Mouse (Mus musculus) lung, embryonic 15.5 days (tissue): ENCODE measurements around the gene Pld1. TPM values are rescaled to one million over a fixed set of nuclear protein-coding genes. Genes with fewer than 3 reads are reported as not detected.

ENCODE experiments used
- ATAC-seq: fragments of 200-750 bp; cut with Nextera tagmentation; 2 replicates; pipeline ENCODE4 v1.8.0; 2017; ENCODE audit warnings: moderate number of reproducible peaks, borderline replicate concordance; ENCODE audit not compliant: low FRiP score, low TSS enrichment; ENCODE audit errors: extremely low read depth
- H3K27ac ChIP-seq: fragments of 300-500 bp; sonication (generic); 2 replicates; pipeline ENCODE4 v1.5.1; 2015; ENCODE audit warnings: moderate library complexity, mild to moderate bottlenecking, inconsistent platforms
- H3K27me3 ChIP-seq: fragments of 300-500 bp; sonication (generic); 2 replicates; pipeline ENCODE4 v1.6.1; 2015; ENCODE audit warnings: inconsistent platforms
- H3K36me3 ChIP-seq: fragments of 300-500 bp; sonication (generic); 2 replicates; pipeline ENCODE4 v1.6.1; 2015; ENCODE audit warnings: inconsistent platforms
- H3K4me1 ChIP-seq: fragments of 300-500 bp; sonication (generic); 2 replicates; pipeline ENCODE4 v1.6.1; 2015; ENCODE audit warnings: inconsistent platforms
- H3K4me2 ChIP-seq: fragments of 300-500 bp; sonication (generic); 2 replicates; pipeline ENCODE4 v1.6.1; 2015; ENCODE audit warnings: inconsistent platforms, mild to moderate bottlenecking, moderate library complexity
- H3K4me3 ChIP-seq: fragments of 300-500 bp; sonication (generic); 2 replicates; pipeline ENCODE4 v1.5.1; 2015; ENCODE audit warnings: mild to moderate bottlenecking, inconsistent platforms
- H3K9ac ChIP-seq: fragments of 300-500 bp; sonication (generic); 2 replicates; pipeline ENCODE4 v1.6.1; 2015; ENCODE audit warnings: inconsistent platforms
- H3K9me3 ChIP-seq: fragments of 300-500 bp; sonication (generic); 2 replicates; pipeline ENCODE4 v1.6.1; 2016; ENCODE audit warnings: inconsistent platforms
- WGBS: fragments of 180-500 bp; shearing (Covaris S2); methylation state at CpG from one replicate; pipeline ENCODE4 v1.1.7; 2015; 5-methylcytosine and 5-hydroxymethylcytosine counted together
- polyA plus RNA-seq: library from polyadenylated mRNA; unstranded; fragments of >200 nt; fragmentation: Nextera tagmentation; extraction: Ambion mirVana; gene quantifications from 2 replicates; pipeline ENCODE4 v1.2.1, GENCODE M21; 2015

Pld1 gene
- polyA plus RNA-seq, 1 experiment from 2014 or later: 9.0 TPM

GRCm38 (mm10) chr3:27978030-27978723 is 39.7 kb downstream of the Pld1 start:
- no peak for ATAC-seq
- H3K4me3 ChIP-seq: no peak overlapping the region
- no peaks in the 10 kb centered on the region for H3K36me3 ChIP-seq
- no peak overlapping the region for H3K27ac ChIP-seq
- peaks cover 4% of the 10 kb centered on the region; the same call in 1 of the 2 replicates for H3K4me1 ChIP-seq
- H3K27me3 ChIP-seq: no peaks in the 10 kb centered on the region
- WGBS: 60% methylated on average over 9 of the region's 9 CpGs
- no peak overlapping the region for H3K4me2 ChIP-seq
- H3K9ac ChIP-seq: no peak overlapping the region
- no peaks in the 10 kb centered on the region for H3K9me3 ChIP-seq

GRCm38 (mm10) chr3:27981591-27981990 is 43.1 kb downstream of the Pld1 start:
- ATAC-seq: no peak
- H3K27me3 ChIP-seq: no peaks in the 10 kb centered on the region
- H3K4me3 ChIP-seq: no peak overlapping the region
- H3K4me1 ChIP-seq: peaks cover 9% of the 10 kb centered on the region; the same call in 1 of the 2 replicates
- no peak overlapping the region for H3K9ac ChIP-seq
- H3K36me3 ChIP-seq: no peaks in the 10 kb centered on the region
- H3K9me3 ChIP-seq: no peaks in the 10 kb centered on the region
- H3K4me2 ChIP-seq: no peak overlapping the region
- no peak overlapping the region for H3K27ac ChIP-seq
- 54% methylated on average over 4 of the region's 4 CpGs for WGBS

DNA sequence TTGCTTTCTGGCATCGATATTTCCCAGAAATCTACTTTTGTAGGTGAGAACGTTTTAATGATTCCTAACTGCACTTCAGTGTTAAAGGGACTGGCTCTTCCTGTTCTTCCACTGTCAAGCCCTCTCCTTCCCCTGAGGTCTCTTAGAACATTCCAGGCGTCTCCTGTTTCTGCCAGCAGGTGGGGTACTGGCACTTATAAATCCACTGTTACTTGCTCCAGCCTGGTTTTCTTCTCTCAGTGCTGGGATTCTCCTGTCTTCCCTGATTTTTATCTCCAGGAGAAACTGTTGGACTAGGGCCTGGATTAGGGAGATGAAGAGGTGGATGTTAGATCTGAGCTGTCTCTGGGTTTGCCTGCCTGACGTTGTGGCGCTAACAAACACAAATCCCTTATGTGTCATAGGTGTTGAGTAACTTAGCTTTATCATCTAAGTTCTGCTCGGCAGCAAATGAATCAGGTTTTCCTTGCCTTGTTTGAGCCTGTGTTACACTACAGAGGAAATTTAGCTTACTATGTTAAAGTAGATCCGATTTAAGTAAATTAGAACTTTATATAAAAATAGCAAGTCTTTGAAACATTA is 44.0 kb downstream of the Pld1 start:
- ATAC-seq: no peak
- Histone ChIP-seq H3K4me1 (peaks cover 12% of the 10 kb centered on the region), H3K9me3 (no peaks in the 10 kb centered on the region), H3K9ac (no peak overlapping the region), H3K4me2 (no peak overlapping the region), H3K27me3 (no peaks in the 10 kb centered on the region), H3K27ac (no peak overlapping the region), H3K36me3 (no peaks in the 10 kb centered on the region), H3K4me3 (no peak overlapping the region)
- 31% methylated on average over 7 of the region's 7 CpGs for WGBS

GRCm38 (mm10) chr3:27983274-27983673 is 44.8 kb downstream of the Pld1 start:
- Histone ChIP-seq H3K27ac (peak overlapping the region; percentile 74; the same call in 1 of the 2 replicates), H3K9ac (no peak overlapping the region), H3K4me2 (no peak overlapping the region), H3K4me3 (no peak overlapping the region), H3K4me1 (peaks cover 19% of the 10 kb centered on the region), H3K36me3 (no peaks in the 10 kb centered on the region), H3K27me3 (no peaks in the 10 kb centered on the region), H3K9me3 (no peaks in the 10 kb centered on the region)
- no peak for ATAC-seq
- WGBS: 61% methylated on average over 2 of the region's 2 CpGs

DNA sequence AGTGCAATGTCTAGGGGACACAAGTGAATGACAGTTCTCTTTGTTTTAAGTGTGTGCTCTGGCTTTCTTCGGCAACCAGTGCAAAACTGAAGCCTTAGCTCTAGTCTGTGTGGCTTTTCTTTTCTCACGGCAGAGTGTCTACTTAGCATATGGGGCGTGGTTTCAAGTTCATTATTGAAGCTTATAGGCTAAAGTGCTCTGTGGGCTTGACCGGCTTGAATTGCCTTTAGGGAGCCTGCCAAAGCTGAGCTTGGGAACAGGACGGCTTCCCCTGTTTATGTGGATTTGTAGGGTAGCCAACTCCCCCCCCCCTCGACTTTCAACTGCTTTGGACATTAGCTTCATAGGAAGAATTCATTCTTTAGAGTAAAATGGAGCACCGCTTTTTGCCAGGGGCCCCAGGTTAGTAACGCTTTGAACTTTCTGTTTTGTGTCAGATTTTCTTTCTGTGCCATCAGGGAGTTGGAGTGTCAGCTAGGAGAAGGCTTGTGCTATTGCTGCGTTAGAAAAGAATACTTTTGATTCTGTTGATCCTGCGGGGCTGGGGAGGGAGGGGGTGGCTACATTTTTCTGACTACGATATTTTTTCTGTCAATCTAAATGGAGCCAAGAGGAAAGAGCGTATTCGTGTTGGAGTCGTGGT is 45.6 kb downstream of the Pld1 start:
- no peaks in the 10 kb centered on the region for H3K9me3 ChIP-seq
- H3K27me3 ChIP-seq: no peaks in the 10 kb centered on the region
- H3K27ac ChIP-seq: peak overlapping the region; percentile 74
- peak overlapping the region; percentile 39 for H3K4me3 ChIP-seq
- 7% methylated on average over 14 of the region's 14 CpGs for WGBS
- no peaks in the 10 kb centered on the region for H3K36me3 ChIP-seq
- H3K4me1 ChIP-seq: peaks cover 23% of the 10 kb centered on the region
- H3K9ac ChIP-seq: peak overlapping the region; percentile 33
- peak overlapping the region; percentile 52 for H3K4me2 ChIP-seq
- ATAC-seq: peak; percentile 97

- Histone ChIP-seq H3K4me1 (peaks cover 29% of the 10 kb centered on the region), H3K4me3 (peak overlapping the region; percentile 39), H3K27me3 (no peaks in the 10 kb centered on the region), H3K36me3 (no peaks in the 10 kb centered on the region), H3K4me2 (peak overlapping the region; percentile 52), H3K9ac (peak overlapping the region; percentile 33), H3K27ac (peak overlapping the region; percentile 74), H3K9me3 (no peaks in the 10 kb centered on the region)
- WGBS: 54% methylated on average over 4 of the region's 4 CpGs
- no peak for ATAC-seq
Measured at GRCm38 (mm10) chr3:27984620-27985019, 46.1 kb downstream of the Pld1 start.

- Histone ChIP-seq H3K4me1 (peaks cover 29% of the 10 kb centered on the region), H3K27me3 (no peaks in the 10 kb centered on the region), H3K9me3 (no peaks in the 10 kb centered on the region), H3K4me2 (no peak overlapping the region), H3K27ac (no peak overlapping the region), H3K36me3 (no peaks in the 10 kb centered on the region), H3K9ac (no peak overlapping the region), H3K4me3 (no peak overlapping the region)
- WGBS: 96% methylated on average over 5 of the region's 5 CpGs
- ATAC-seq: no peak
Measured at GRCm38 (mm10) chr3:27985344-27985743, 46.8 kb downstream of the Pld1 start.

DNA sequence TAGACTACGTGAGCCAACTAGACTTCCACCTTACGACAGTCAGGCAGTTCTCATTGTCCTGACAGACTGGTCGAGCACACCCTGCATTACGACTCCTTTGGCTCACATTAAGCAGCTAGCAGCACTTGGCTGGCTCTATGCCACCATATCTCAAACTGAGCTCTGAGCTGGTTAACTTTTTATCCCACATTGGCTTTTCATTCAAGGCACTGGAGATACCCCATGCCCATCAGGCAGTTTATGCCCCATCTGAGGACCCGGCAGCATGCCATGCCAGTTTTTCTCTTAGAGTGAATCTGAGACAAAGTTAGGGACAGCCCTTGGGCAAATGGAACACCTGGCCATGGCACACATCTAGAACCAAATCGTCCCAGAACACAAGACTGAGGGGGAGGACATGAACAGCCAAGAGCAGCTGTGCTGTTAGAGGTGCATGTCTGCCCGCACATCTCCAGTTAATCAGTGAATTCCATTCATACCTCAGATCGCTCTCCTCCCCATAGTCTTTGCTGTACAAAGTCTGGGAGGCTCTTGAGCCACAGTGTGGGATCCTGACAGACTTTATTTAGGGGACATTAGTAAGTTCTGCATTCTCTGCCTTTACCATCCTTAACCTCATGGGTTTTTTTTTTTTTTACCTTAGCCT is 49.5 kb downstream of the Pld1 start:
- no peak for ATAC-seq
- no peaks in the 10 kb centered on the region for H3K27me3 ChIP-seq
- H3K9me3 ChIP-seq: no peaks in the 10 kb centered on the region
- WGBS: 30% methylated on average over 8 of the region's 8 CpGs
- H3K9ac ChIP-seq: no peak overlapping the region
- 0 out of 2 replicates have a peak overlapping the region, but pooled peaks have one; percentile 8 for H3K4me2 ChIP-seq
- H3K4me3 ChIP-seq: no peak overlapping the region
- no peaks in the 10 kb centered on the region for H3K36me3 ChIP-seq
- 0 out of 2 replicates have a peak overlapping the region, but pooled peaks have one; percentile 8 for H3K27ac ChIP-seq
- H3K4me1 ChIP-seq: peaks cover 26% of the 10 kb centered on the region

DNA sequence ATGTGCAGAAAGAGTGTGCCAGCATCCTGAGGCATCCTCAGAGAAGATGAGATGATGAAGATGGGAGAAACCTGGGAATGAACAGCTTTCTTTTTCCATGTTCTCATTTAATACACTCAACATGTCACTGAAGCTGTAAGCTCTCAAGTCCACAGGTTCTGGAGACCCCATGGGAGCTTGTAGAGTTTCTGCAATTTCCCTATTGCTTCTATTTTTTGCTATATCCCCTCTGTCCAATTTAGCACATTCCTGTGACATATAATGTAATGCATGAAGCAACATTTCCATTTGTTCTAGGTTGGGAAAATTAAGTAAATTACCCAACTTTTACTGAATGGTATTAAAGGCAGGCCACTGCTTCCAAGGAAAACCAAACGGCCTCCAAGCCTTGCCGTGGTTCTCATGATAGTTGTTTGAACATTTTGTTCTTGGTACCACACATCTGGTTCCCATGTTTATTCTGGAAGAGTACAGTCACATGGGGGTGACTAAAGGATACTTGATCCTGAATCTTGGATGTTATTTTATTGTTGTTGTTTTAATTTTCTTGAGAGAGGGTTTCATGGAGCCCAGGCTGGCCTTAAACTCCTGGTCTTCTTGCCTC is 52.7 kb downstream of the Pld1 start:
- WGBS: 77% methylated on average over 2 of the region's 2 CpGs
- no peak overlapping the region for H3K27ac ChIP-seq

DNA sequence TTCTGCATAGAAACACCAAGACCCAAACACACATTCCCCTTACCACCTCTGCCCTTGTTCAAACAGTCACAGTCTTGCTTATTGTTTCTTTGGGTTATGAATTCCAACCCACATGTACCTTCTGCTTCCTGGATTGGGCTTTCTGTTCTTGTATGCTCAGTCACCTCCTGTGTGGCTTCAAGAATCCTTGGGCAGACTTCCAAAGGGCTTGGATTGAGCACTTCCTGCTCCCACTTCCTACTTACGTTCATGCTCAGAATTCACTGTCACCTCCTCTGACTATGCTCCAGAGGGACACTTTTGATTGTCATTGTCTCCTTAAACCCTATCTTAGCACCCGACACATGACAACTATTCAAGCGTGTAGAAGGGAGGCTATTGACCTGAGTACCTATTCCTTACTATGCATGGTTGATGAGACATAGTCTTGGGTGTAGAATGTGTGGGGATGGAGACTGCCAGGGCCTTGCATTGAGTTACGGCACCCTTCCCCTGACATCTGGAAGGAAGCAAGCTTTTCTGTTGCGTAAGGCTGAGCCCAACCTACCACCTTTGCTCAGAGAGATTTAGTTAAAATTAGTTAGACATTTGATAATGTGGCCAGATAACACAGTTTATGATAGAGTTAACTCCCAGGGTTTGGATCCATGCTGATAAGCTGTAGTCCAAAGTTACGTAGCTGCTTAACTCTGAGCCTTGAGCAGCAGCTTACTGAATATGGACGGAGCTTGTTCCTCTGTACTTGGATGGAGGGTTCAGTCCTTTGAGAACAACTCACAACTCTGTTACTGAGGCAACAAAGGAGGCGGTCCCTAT is 55.9 kb downstream of the Pld1 start:
- Histone ChIP-seq H3K4me3 (no peak overlapping the region), H3K36me3 (no peaks in the 10 kb centered on the region), H3K4me1 (peaks cover 2% of the 10 kb centered on the region; the same call in 1 of the 2 replicates), H3K27ac (no peak overlapping the region), H3K9ac (no peak overlapping the region), H3K27me3 (no peaks in the 10 kb centered on the region), H3K4me2 (no peak overlapping the region), H3K9me3 (no peaks in the 10 kb centered on the region)
- ATAC-seq: no peak
- 82% methylated on average over 8 of the region's 8 CpGs for WGBS

More for the DNA sequence above, 52.7 kb downstream of the Pld1 start:
- H3K9ac ChIP-seq: no peak overlapping the region
- H3K4me3 ChIP-seq: no peak overlapping the region
- no peaks in the 10 kb centered on the region for H3K36me3 ChIP-seq
- no peak for ATAC-seq
- no peaks in the 10 kb centered on the region for H3K27me3 ChIP-seq
- H3K9me3 ChIP-seq: no peaks in the 10 kb centered on the region
- H3K4me2 ChIP-seq: no peak overlapping the region
- H3K4me1 ChIP-seq: peaks cover 19% of the 10 kb centered on the region

- H3K36me3 ChIP-seq: no peaks in the 10 kb centered on the region
- H3K27ac ChIP-seq: no peak overlapping the region
- 69% methylated on average over 6 of the region's 6 CpGs for WGBS
- H3K4me3 ChIP-seq: no peak overlapping the region
- H3K4me1 ChIP-seq: no peaks in the 10 kb centered on the region
- H3K9ac ChIP-seq: no peak overlapping the region
- no peaks in the 10 kb centered on the region for H3K9me3 ChIP-seq
- H3K4me2 ChIP-seq: no peak overlapping the region
- no peak for ATAC-seq
- no peaks in the 10 kb centered on the region for H3K27me3 ChIP-seq
Measured at GRCm38 (mm10) chr3:28004321-28004720, 65.8 kb downstream of the Pld1 start.
